8 mouse cellular contexts compared by ENCODE assay signal in genomic region chr13:21734010-21734905, GRCm38 (mm10). TPM values are rescaled to one million over a fixed set of nuclear protein-coding genes. Genes with fewer than 3 reads are reported as not detected.
DNase-seq lines count a peak whose midpoint lies in the region; ATAC-seq and TF ChIP-seq lines count a peak whose summit lies in the region.

No protein-coding gene starts in this region.

- no peaks in the 10 kb centered on the region for H3K79me2 ChIP-seq in myocyte (ENCODE audit: control insufficient read depth, insufficient read depth)

- H3K36me3 ChIP-seq in embryonic facial prominence, embryonic 14.5 days (ENCODE audit: control insufficient read depth, insufficient read depth, low read length) = no peaks in the 10 kb centered on the region
- H3K36me3 ChIP-seq in liver, embryonic 11.5 days (ENCODE audit: control insufficient read depth, insufficient read depth, low read length) = no peaks in the 10 kb centered on the region
- H3K36me3 ChIP-seq in myocyte (ENCODE audit: control insufficient read depth, insufficient read depth) = no peaks in the 10 kb centered on the region
- no peaks in the 10 kb centered on the region for H3K36me3 ChIP-seq in testis, adult 2 months (ENCODE audit: control insufficient read depth, insufficient read depth, low read length)

- peak overlapping the region; percentile 93 for H3K27ac ChIP-seq in bone marrow, adult 2 months (ENCODE audit: control insufficient read depth, insufficient read depth, low read depth, low read length, poor library complexity)
- peak overlapping the region; percentile 92 for H3K27ac ChIP-seq in embryonic facial prominence, embryonic 14.5 days (replicated peaks; ENCODE audit: low read depth, low read length)
- H3K27ac ChIP-seq in liver, embryonic 11.5 days (ENCODE audit: low read depth, low read length) = peak overlapping the region; percentile 99
- peak overlapping the region; percentile 80 for H3K27ac ChIP-seq in testis, adult 2 months (ENCODE audit: control insufficient read depth, insufficient read depth, low read depth, low read length)

- peak overlapping the region; percentile 65 for H3K4me2 ChIP-seq in embryonic facial prominence, embryonic 14.5 days (ENCODE audit: low read depth, low read length)
- peak overlapping the region; percentile 71 for H3K4me2 ChIP-seq in liver, embryonic 11.5 days
- H3K4me2 ChIP-seq in myocyte (ENCODE audit: low read depth) = peak overlapping the region; percentile 97

- no peak for TF ChIP-seq POLR2A in bone marrow, adult 2 months (IDR thresholded peaks at IDR 0.05; ENCODE audit: borderline replicate concordance, control insufficient read depth, low read depth, low read length)
- TF ChIP-seq POLR2A in myocyte (IDR thresholded peaks at IDR 0.05; ENCODE audit: insufficient read length, low read depth) = no peak
- TF ChIP-seq POLR2A in testis, adult 2 months (IDR thresholded peaks at IDR 0.05; ENCODE audit: control insufficient read depth, low read depth, low read length) = no peak

- WGBS in bone marrow, adult 2 months = under 1% methylated on average over 21 of the region's 21 CpGs
- under 1% methylated on average over 21 of the region's 21 CpGs for WGBS in embryonic facial prominence, embryonic 14.5 days
- under 1% methylated on average over 21 of the region's 21 CpGs for WGBS in liver, embryonic 11.5 days

- ATAC-seq in CD4-positive, CD25-positive, alpha-beta regulatory T cell, adult 4 months = peak; percentile 56
- peak; percentile 84 for ATAC-seq in embryonic facial prominence, embryonic 14.5 days (ENCODE audit: low read depth)
- ATAC-seq in liver, embryonic 11.5 days (replicated peaks; ENCODE audit: low FRiP score) = peak; percentile 58

- peak; percentile 96 for DNase-seq in embryonic facial prominence, embryonic 14.5 days (ENCODE audit: low spot score)
- peak; percentile 76 to 82 for DNase-seq in heart, adult 9 months (ENCODE audit: low spot score in 2 of 2)
- peak; percentile 64 to 68 for DNase-seq in kidney, adult 8-10 months
- peak; percentile 76 for DNase-seq in liver, embryonic 11.5 days (ENCODE audit: low spot score)

- H3K9ac ChIP-seq in embryonic facial prominence, embryonic 14.5 days (ENCODE audit: low read depth, low read length) = peak overlapping the region; percentile 66
- H3K9ac ChIP-seq in liver, embryonic 11.5 days (ENCODE audit: low read depth, low read length) = peak overlapping the region; percentile 86

- TF ChIP-seq CTCF in bone marrow, adult 2 months (IDR thresholded peaks at IDR 0.05; ENCODE audit: control insufficient read depth, insufficient read depth, low read length) = peak; percentile 77
- TF ChIP-seq CTCF in testis, adult 2 months (IDR thresholded peaks at IDR 0.05; ENCODE audit: control insufficient read depth, insufficient read depth, insufficient replicate concordance, low read depth, low read length) = peak; percentile 29; the same call in 1 of the 2 replicates

- no peaks in the 10 kb centered on the region for H3K9me3 ChIP-seq in embryonic facial prominence, embryonic 14.5 days (ENCODE audit: control insufficient read depth, low read length)
- no peaks in the 10 kb centered on the region for H3K9me3 ChIP-seq in liver, embryonic 11.5 days (ENCODE audit: control insufficient read depth, low read length)

- peak overlapping the region; percentile 47 for H3ac ChIP-seq in myocyte (ENCODE audit: control insufficient read depth, insufficient read length)

- H3K4me3 ChIP-seq in bone marrow, adult 2 months (replicated peaks; ENCODE audit: control insufficient read depth, low read depth, low read length) = peak overlapping the region; percentile 54
- peak overlapping the region; percentile 55 for H3K4me3 ChIP-seq in embryonic facial prominence, embryonic 14.5 days (ENCODE audit: low read depth, low read length)
- peak overlapping the region; percentile 51 for H3K4me3 ChIP-seq in liver, embryonic 11.5 days (ENCODE audit: low read depth, low read length)
- H3K4me3 ChIP-seq in myocyte = peak overlapping the region; percentile 37
- H3K4me3 ChIP-seq in testis, adult 2 months (ENCODE audit: control insufficient read depth, low read depth, low read length) = peak overlapping the region; percentile 63

- H3K4me1 ChIP-seq in bone marrow, adult 2 months (ENCODE audit: control insufficient read depth, insufficient read depth, low read length) = peaks cover 5% of the 10 kb centered on the region
- H3K4me1 ChIP-seq in embryonic facial prominence, embryonic 14.5 days (ENCODE audit: control insufficient read depth, insufficient read depth, low read length) = peaks cover 8% of the 10 kb centered on the region; the same call in 1 of the 2 replicates
- H3K4me1 ChIP-seq in liver, embryonic 11.5 days (replicated peaks; ENCODE audit: control insufficient read depth, insufficient read depth, low read length) = no peaks in the 10 kb centered on the region; the same call in 1 of the 2 replicates
- peaks cover 4% of the 10 kb centered on the region for H3K4me1 ChIP-seq in testis, adult 2 months (ENCODE audit: control insufficient read depth, insufficient read depth, low read length)

- no peaks in the 10 kb centered on the region for H3K27me3 ChIP-seq in embryonic facial prominence, embryonic 14.5 days (replicated peaks; ENCODE audit: control insufficient read depth, insufficient read depth, low read length)
- H3K27me3 ChIP-seq in liver, embryonic 11.5 days (replicated peaks; ENCODE audit: control insufficient read depth, insufficient read depth, low read length) = no peaks in the 10 kb centered on the region
- H3K27me3 ChIP-seq in myocyte (ENCODE audit: control insufficient read depth, insufficient read depth, insufficient read length) = no peaks in the 10 kb centered on the region
- no peaks in the 10 kb centered on the region for H3K27me3 ChIP-seq in testis, adult 2 months (ENCODE audit: control insufficient read depth, insufficient read depth, low read length)

TF ChIP-seq in myocyte, 11 proteins besides CTCF, POLR2A, EP300 and RAD21:
- TF ChIP-seq MYOG (IDR thresholded peaks at IDR 0.05; ENCODE audit: control insufficient read depth in 1 of 3, insufficient read depth in 1 of 3, insufficient read length in 2 of 3, low read depth in 2 of 3) (no peak), E2F4 (IDR thresholded peaks at IDR 0.05; ENCODE audit: insufficient read depth) (no peak), USF1 (IDR thresholded peaks at IDR 0.05; ENCODE audit: low read depth) (no peak), TCF12 (IDR thresholded peaks at IDR 0.05; ENCODE audit: insufficient read depth, poor library complexity, severe bottlenecking) (no peak), POLR2AphosphoS2 (IDR thresholded peaks at IDR 0.05; ENCODE audit: insufficient read length, low read depth) (no peak)
TF ChIP-seq in myocyte: peak in this region for 0.

RNA-seq across cellular contexts. Expression of gene Hist1h4j, which starts 0.6 kb away (rescaled TPM):
- not detected for polyA plus RNA-seq in CD4-positive, CD25-positive, alpha-beta regulatory T cell, adult 4 months (2017; shearing (Covaris generic))
- polyA plus RNA-seq in bone marrow, adult 2 months (2011; ENCODE audit: insufficient read depth, insufficient read length, low replicate concordance, missing spikeins) = 47.4 and 58.6 TPM in 2 replicates
- polyA plus RNA-seq in embryonic facial prominence, embryonic 14.5 days (2014; fragmentation: Nextera tagmentation; extraction: Ambion mirVana) = 1.2 TPM in 2 replicates
- polyA plus RNA-seq in liver, embryonic 11.5 days (2014; fragmentation: Nextera tagmentation; extraction: Ambion mirVana) = 0.80 and 1.1 TPM in 2 replicates
- 1.3 TPM for polyA plus RNA-seq in myocyte (2012; fragmentation: generic; extraction: Trizol)
- 6.1 and 7.6 TPM in 2 replicates for polyA plus RNA-seq in testis, adult 2 months (2012; rRNA removed)

RNA-seq across cellular contexts. Expression of gene Hist1h2bm, which starts 12.4 kb away (rescaled TPM):
- polyA plus RNA-seq in CD4-positive, CD25-positive, alpha-beta regulatory T cell, adult 4 months (2017; shearing (Covaris generic)) = 1 to 10 TPM; 1.8 to 2.5 TPM
- polyA plus RNA-seq in bone marrow, adult 2 months (2011; ENCODE audit: insufficient read depth, insufficient read length, low replicate concordance, missing spikeins) = 19.6 and 68.6 TPM in 2 replicates
- polyA plus RNA-seq in embryonic facial prominence, embryonic 14.5 days (2014; fragmentation: Nextera tagmentation; extraction: Ambion mirVana) = 2.2 and 2.9 TPM in 2 replicates
- polyA plus RNA-seq in liver, embryonic 11.5 days (2014; fragmentation: Nextera tagmentation; extraction: Ambion mirVana) = 4.2 and 5.1 TPM in 2 replicates
- 1.3 TPM for polyA plus RNA-seq in myocyte (2012; fragmentation: generic; extraction: Trizol)
- polyA plus RNA-seq in testis, adult 2 months (2012; rRNA removed) = 6.1 and 6.2 TPM in 2 replicates

RNA-seq across cellular contexts. Expression of gene Hist1h4k, which starts 16.0 kb away (rescaled TPM):
- polyA plus RNA-seq in CD4-positive, CD25-positive, alpha-beta regulatory T cell, adult 4 months (2017; shearing (Covaris generic)) = 10 to 100 TPM in 1 of 2 experiments, 1 to 10 TPM in 1; 8.2 to 16.8 TPM
- polyA plus RNA-seq in bone marrow, adult 2 months (2011; ENCODE audit: insufficient read depth, insufficient read length, low replicate concordance, missing spikeins) = 358 and 477 TPM in 2 replicates
- polyA plus RNA-seq in embryonic facial prominence, embryonic 14.5 days (2014; fragmentation: Nextera tagmentation; extraction: Ambion mirVana) = 3.8 and 6.2 TPM in 2 replicates
- 2.4 and 5.1 TPM in 2 replicates for polyA plus RNA-seq in liver, embryonic 11.5 days (2014; fragmentation: Nextera tagmentation; extraction: Ambion mirVana)
- 6.3 TPM for polyA plus RNA-seq in myocyte (2012; fragmentation: generic; extraction: Trizol)
- polyA plus RNA-seq in testis, adult 2 months (2012; rRNA removed) = 37.3 and 40.8 TPM in 2 replicates

RNA-seq across cellular contexts. Expression of gene Hist1h3h, which starts 16.8 kb away (rescaled TPM):
- 1 to 10 TPM; 2.1 to 2.5 TPM for polyA plus RNA-seq in CD4-positive, CD25-positive, alpha-beta regulatory T cell, adult 4 months (2017; shearing (Covaris generic))
- 49.7 and 178 TPM in 2 replicates for polyA plus RNA-seq in bone marrow, adult 2 months (2011; ENCODE audit: insufficient read depth, insufficient read length, low replicate concordance, missing spikeins)
- polyA plus RNA-seq in embryonic facial prominence, embryonic 14.5 days (2014; fragmentation: Nextera tagmentation; extraction: Ambion mirVana) = 9.5 and 9.6 TPM in 2 replicates
- polyA plus RNA-seq in liver, embryonic 11.5 days (2014; fragmentation: Nextera tagmentation; extraction: Ambion mirVana) = 4.5 and 6.5 TPM in 2 replicates
- polyA plus RNA-seq in myocyte (2012; fragmentation: generic; extraction: Trizol) = 9.0 TPM
- 14.7 and 20.5 TPM in 2 replicates for polyA plus RNA-seq in testis, adult 2 months (2012; rRNA removed)

RNA-seq across cellular contexts. Expression of gene Hist1h2ai, which starts 18.0 kb away (rescaled TPM):
- polyA plus RNA-seq in CD4-positive, CD25-positive, alpha-beta regulatory T cell, adult 4 months (2017; shearing (Covaris generic)) = 10 to 100 TPM in 1 of 2 experiments, not detected in 1; 41.5 TPM
- polyA plus RNA-seq in bone marrow, adult 2 months (2011; ENCODE audit: insufficient read depth, insufficient read length, low replicate concordance, missing spikeins) = 19.2 and 21.1 TPM in 2 replicates
- polyA plus RNA-seq in embryonic facial prominence, embryonic 14.5 days (2014; fragmentation: Nextera tagmentation; extraction: Ambion mirVana) = 10.8 and 14.8 TPM in 2 replicates
- polyA plus RNA-seq in liver, embryonic 11.5 days (2014; fragmentation: Nextera tagmentation; extraction: Ambion mirVana) = 6.2 and 10.1 TPM in 2 replicates
- polyA plus RNA-seq in myocyte (2012; fragmentation: generic; extraction: Trizol) = 6.4 TPM
- 2.0 and 6.1 TPM in 2 replicates for polyA plus RNA-seq in testis, adult 2 months (2012; rRNA removed)

Comparison
In these comparisons a context has a peak if more than half of its experiments do, and no peak if none do; other contexts are left out.
1. Peak in every context shown above with its lines: DNase-seq, ATAC-seq, H3K4me3 ChIP-seq and H3K27ac ChIP-seq.